Mouse (Mus musculus) CH12.LX (cell line): ENCODE measurements around the gene Zfr2. TPM values are rescaled to one million over a fixed set of nuclear protein-coding genes. Genes with fewer than 3 reads are reported as not detected.

Source experiments
- DNase-seq: peaks from one replicate; pipeline ENCODE4 v3.0.0-alpha.2; 2013; ENCODE audit errors: extremely low read depth
- H3K27ac ChIP-seq: 2 replicates; pipeline ENCODE4 v1.5.1; 2012; ENCODE audit warnings: low read depth, mild to moderate bottlenecking, control low read depth, moderate library complexity; ENCODE audit not compliant: insufficient read depth
- H3K27me3 ChIP-seq: replicated peaks from 2 replicates; pipeline ENCODE3; 2012; ENCODE audit warnings: inconsistent platforms
- H3K36me3 ChIP-seq, 2 experiments: replicated peaks in 1 of 2; 2 replicates each; pipeline versions ENCODE3 to v1.6.1; 2012; ENCODE audit warnings: inconsistent platforms in 1 of 2, low read length in 1 of 2, mild to moderate bottlenecking in 1 of 2, mixed read lengths in 1 of 2, moderate library complexity in 1 of 2; ENCODE audit not compliant: control insufficient read depth in 1 of 2, insufficient read depth in 1 of 2
- H3K4me1 ChIP-seq, 2 experiments: 2 replicates each; pipeline ENCODE4 v1.6.1; 2012; ENCODE audit warnings: inconsistent platforms in 1 of 2, moderate library complexity in 1 of 2; ENCODE audit not compliant: insufficient read depth in 2 of 2, control insufficient read depth in 1 of 2
- H3K4me2 ChIP-seq: 2 replicates; pipeline ENCODE4 v1.6.1; 2012; ENCODE audit warnings: low read depth, mild to moderate bottlenecking, control low read depth; ENCODE audit not compliant: poor library complexity, insufficient read depth, severe bottlenecking
- H3K4me3 ChIP-seq, 3 experiments: fragments of 150-350 bp in 1 of 3; sonication (generic) in 1 of 3; replicated peaks in 1 of 3; 2 replicates each; pipeline versions ENCODE3 to v1.5.1; 2011 to 2012; ENCODE audit warnings: low read depth in 2 of 3, low read length in 2 of 3, mild to moderate bottlenecking in 2 of 3, moderate library complexity in 2 of 3, control low read depth in 1 of 3, improper control_type of control experiment in 1 of 3, inconsistent platforms in 1 of 3, mixed read lengths in 1 of 3; ENCODE audit not compliant: poor library complexity in 1 of 3
- H3K79me2 ChIP-seq: replicated peaks from 2 replicates; pipeline ENCODE4 v1.6.1; 2012; ENCODE audit warnings: mild to moderate bottlenecking, moderate library complexity; ENCODE audit not compliant: control insufficient read depth, poor library complexity, insufficient read depth, severe bottlenecking; ENCODE audit errors: extremely low read depth
- H3K9ac ChIP-seq: 2 replicates; pipeline ENCODE4 v1.6.1; 2012; ENCODE audit warnings: low read depth, mild to moderate bottlenecking, control low read depth, moderate library complexity; ENCODE audit not compliant: insufficient read depth
- H3K9me3 ChIP-seq: replicated peaks from 2 replicates; pipeline ENCODE3; 2012; ENCODE audit warnings: low read length, inconsistent platforms, mixed read lengths
- BHLHE40 ChIP-seq: IDR thresholded peaks from 2 replicates; pipeline ENCODE4 v1.6.1; 2011; ENCODE audit warnings: mild to moderate bottlenecking, low read depth, low read length, improper control_type of control experiment
- CHD1 ChIP-seq: IDR thresholded peaks from 2 replicates; pipeline ENCODE4 v1.6.1; 2012; ENCODE audit warnings: low read depth, low read length, improper control_type of control experiment, inconsistent platforms
- CHD2 ChIP-seq: IDR thresholded peaks from 2 replicates; pipeline ENCODE4 v1.6.1; 2011; ENCODE audit warnings: low read length, improper control_type of control experiment
- CTCF ChIP-seq, 2 experiments: IDR thresholded peaks in 1 of 2; conservative IDR thresholded peaks in 1 of 2; 2 replicates each; pipeline ENCODE4 v1.5.1; 2011 to 2012; ENCODE audit warnings: low read depth in 2 of 2, low read length in 2 of 2, improper control_type of control experiment in 1 of 2, inconsistent platforms in 1 of 2, mild to moderate bottlenecking in 1 of 2, moderate library complexity in 1 of 2
- ELF1 ChIP-seq: IDR thresholded peaks from 2 replicates; pipeline ENCODE4 v1.6.1; 2014; ENCODE audit warnings: low read depth, mild to moderate bottlenecking, inconsistent platforms, low read length, improper control_type of control experiment
- EP300 ChIP-seq: IDR thresholded peaks from 2 replicates; pipeline ENCODE4 v1.6.1; 2011; ENCODE audit warnings: low read length, improper control_type of control experiment
- GABPA ChIP-seq: IDR thresholded peaks from 2 replicates; pipeline ENCODE4 v1.6.1; 2012; ENCODE audit warnings: low read depth, low read length, improper control_type of control experiment, inconsistent platforms; ENCODE audit not compliant: insufficient replicate concordance
- JUN ChIP-seq: IDR thresholded peaks from 2 replicates; pipeline ENCODE4 v1.6.1; 2011; ENCODE audit warnings: low read depth, mild to moderate bottlenecking, low read length, improper control_type of control experiment, moderate library complexity; ENCODE audit not compliant: insufficient read depth
- KAT2A ChIP-seq: IDR thresholded peaks from 2 replicates; pipeline ENCODE4 v1.6.1; 2012; ENCODE audit warnings: low read length, improper control_type of control experiment, inconsistent platforms; ENCODE audit not compliant: insufficient replicate concordance
- MAX ChIP-seq: IDR thresholded peaks from 2 replicates; pipeline ENCODE4 v1.6.1; 2011; ENCODE audit warnings: low read length, improper control_type of control experiment
- MAZ ChIP-seq: IDR thresholded peaks from 2 replicates; pipeline ENCODE4 v1.6.1; 2012; ENCODE audit warnings: low read depth, mild to moderate bottlenecking, inconsistent platforms, low read length, improper control_type of control experiment, moderate library complexity
- MEF2A ChIP-seq: IDR thresholded peaks from 2 replicates; pipeline ENCODE4 v1.6.1; 2014; ENCODE audit warnings: low read depth, mild to moderate bottlenecking, inconsistent platforms, low read length, improper control_type of control experiment, borderline replicate concordance
- MXI1 ChIP-seq: IDR thresholded peaks from 2 replicates; pipeline ENCODE4 v1.6.1; 2011; ENCODE audit warnings: mild to moderate bottlenecking, low read depth, low read length, improper control_type of control experiment
- MYC ChIP-seq: IDR thresholded peaks from 2 replicates; pipeline ENCODE4 v1.6.1; 2011; ENCODE audit warnings: low read depth, mild to moderate bottlenecking, improper control_type of control experiment, low read length
- NELFE ChIP-seq: IDR thresholded peaks from 2 replicates; pipeline ENCODE4 v1.6.1; 2011; ENCODE audit warnings: low read depth, low read length, improper control_type of control experiment
- NRF1 ChIP-seq: IDR thresholded peaks from 2 replicates; pipeline ENCODE4 v1.6.1; 2014; ENCODE audit warnings: low read depth, mild to moderate bottlenecking, inconsistent platforms, low read length, improper control_type of control experiment, moderate library complexity
- PAX5 ChIP-seq: IDR thresholded peaks from 2 replicates; pipeline ENCODE4 v1.6.1; 2012; ENCODE audit warnings: low read length, inconsistent platforms, mixed read lengths
- POLR2A ChIP-seq: IDR thresholded peaks from 2 replicates; pipeline ENCODE4 v1.6.1; 2011; ENCODE audit warnings: low read depth, mild to moderate bottlenecking, improper control_type of control experiment, low read length
- RAD21 ChIP-seq: IDR thresholded peaks from 2 replicates; pipeline ENCODE4 v1.6.1; 2011; ENCODE audit warnings: low read depth, mild to moderate bottlenecking, low read length, improper control_type of control experiment, moderate library complexity
- SIN3A ChIP-seq: IDR thresholded peaks from 2 replicates; pipeline ENCODE4 v1.6.1; 2012; ENCODE audit warnings: low read length, improper control_type of control experiment, inconsistent platforms
- SMC3 ChIP-seq: IDR thresholded peaks from 2 replicates; pipeline ENCODE4 v1.6.1; 2011; ENCODE audit warnings: low read depth, low read length, improper control_type of control experiment
- TBP ChIP-seq: conservative IDR thresholded peaks from 2 replicates; pipeline ENCODE4 v1.6.1; 2011; ENCODE audit warnings: low read depth, low read length, improper control_type of control experiment
- TCF12 ChIP-seq: IDR thresholded peaks from 2 replicates; pipeline ENCODE4 v1.6.1; 2014; ENCODE audit warnings: low read depth, mild to moderate bottlenecking, inconsistent platforms, low read length, improper control_type of control experiment
- UBTF ChIP-seq: IDR thresholded peaks from 2 replicates; pipeline ENCODE4 v1.6.1; 2012; ENCODE audit warnings: low read depth, mild to moderate bottlenecking, inconsistent platforms, low read length, improper control_type of control experiment, moderate library complexity
- USF1 ChIP-seq: IDR thresholded peaks from 2 replicates; pipeline ENCODE4 v1.6.1; 2014; ENCODE audit warnings: low read depth, mild to moderate bottlenecking, inconsistent platforms, low read length, improper control_type of control experiment
- ZC3H11A ChIP-seq: IDR thresholded peaks from 2 replicates; pipeline ENCODE4 v1.6.1; 2012; ENCODE audit warnings: low read depth, mild to moderate bottlenecking, inconsistent platforms, low read length, improper control_type of control experiment
- ZKSCAN1 ChIP-seq: IDR thresholded peaks from 2 replicates; pipeline ENCODE4 v1.6.1; 2012; ENCODE audit warnings: low read depth, inconsistent platforms, low read length, improper control_type of control experiment, borderline replicate concordance
- ZMIZ1 ChIP-seq: IDR thresholded peaks from 2 replicates; pipeline ENCODE4 v1.6.1; 2012; ENCODE audit warnings: low read depth, mild to moderate bottlenecking, inconsistent platforms, low read length, improper control_type of control experiment
- dilution Hi-C: fragments of 300-500 bp; cut with MboI; formaldehyde crosslinking; loops from 2 replicates; pipeline ENCODE4 v1.14.3; 2020; ENCODE audit warnings: low sequenced_read_pairs; ENCODE audit not compliant: extremely low pct_unique_long_range_greater_than_20kb, extremely low pct_ligation_motif_present
- in situ Hi-C: fragments of 300-500 bp; cut with MboI; formaldehyde crosslinking; loops from 3 replicates; pipeline ENCODE4 v1.14.3; 2019; ENCODE audit warnings: low sequenced_read_pairs, low pct_ligation_motif_present, low pct_unique_long_range_greater_than_20kb, mixed read lengths
- polyA plus RNA-seq: library from polyadenylated mRNA; unstranded; fragments of >175 nt; gene quantifications from 2 replicates; pipeline ENCODE4 v1.2.1, GENCODE M21; 2012; ENCODE audit warnings: low read depth; ENCODE audit not compliant: insufficient read length
- total RNA-seq, 2 experiments: library from RNA; depleted of rRNA; stranded (reverse); fragments of 300-350 nt in 1 of 2; fragments of >200 nt in 1 of 2; gene quantifications; 2 replicates each; pipeline ENCODE4 v1.2.3; 2012 to 2014

Zfr2 gene
- total and polyA plus RNA-seq, 3 experiments = 1.0 to 13.5 (median 2.4) TPM

GRCm38 (mm10) chr10:81191342-81191982 lies 41.5 kb upstream of the Zfr2 start:
- TF ChIP-seq ZC3H11A (no peak), JUN (no peak), ZKSCAN1 (no peak), PAX5 (no peak), ZMIZ1 (no peak), SMC3 (no peak), RAD21 (no peak), MXI1 (no peak)
- H3K27ac ChIP-seq = no peak overlapping the region
- H3K36me3 ChIP-seq = peaks cover 27 to 47% of the 10 kb centered on the region in 2 experiments
- peaks cover 3% of the 10 kb centered on the region for H3K27me3 ChIP-seq
- DNase-seq = no peak
- peaks cover 23 to 50% of the 10 kb centered on the region in 2 experiments for H3K4me1 ChIP-seq
- peak overlapping the region; percentile 65 for H3K4me2 ChIP-seq
- no peaks in the 10 kb centered on the region for H3K9me3 ChIP-seq
- dilution Hi-C loops (no loop called here), in situ Hi-C loops (loop anchor here (10.0 kb wide), 1 partner anchor 163 kb away; the partner anchor contains the start of genes Hmg20b and Mfsd12)
- peak overlapping the region; percentile 67 for H3K9ac ChIP-seq
- H3K79me2 ChIP-seq = no peaks in the 10 kb centered on the region
- peak overlapping the region in 1 of 3 experiments; percentile 59 for H3K4me3 ChIP-seq

GRCm38 (mm10) chr10:81192270-81192967 lies 40.5 kb upstream of the Zfr2 start:
- DNase-seq = peak; percentile 80
- H3K36me3 ChIP-seq = peaks cover 18 to 37% of the 10 kb centered on the region in 2 experiments
- in situ Hi-C loops = loop anchor here (10.0 kb wide), 1 partner anchor 162 kb away; the partner anchor contains the start of genes Hmg20b and Mfsd12
- H3K4me1 ChIP-seq = peaks cover 30 to 60% of the 10 kb centered on the region in 2 experiments
- H3K9ac ChIP-seq = peak overlapping the region; percentile 67
- no peaks in the 10 kb centered on the region for H3K79me2 ChIP-seq
- dilution Hi-C loops = no loop called here
- peaks cover 5% of the 10 kb centered on the region for H3K27me3 ChIP-seq
- H3K4me2 ChIP-seq = peak overlapping the region; percentile 67
- no peaks in the 10 kb centered on the region for H3K9me3 ChIP-seq
- H3K27ac ChIP-seq = peak overlapping the region; percentile 88
- H3K4me3 ChIP-seq = peak overlapping the region; percentile 49 to 86 (median 59)
- no peak for TF ChIP-seq ZC3H11A
- TF ChIP-seq SMC3 = no peak
- TF ChIP-seq ELF1 = peak; percentile 92
- no peak for TF ChIP-seq KAT2A
- no peak for TF ChIP-seq MYC
- TF ChIP-seq MAZ = no peak
- TF ChIP-seq POLR2A = peak; percentile 89
- TF ChIP-seq SIN3A = no peak; the same call in 1 of the 2 replicates
- no peak for TF ChIP-seq CHD2
- peak; percentile 90 for TF ChIP-seq NRF1
- no peak for TF ChIP-seq EP300
- no peak for TF ChIP-seq CHD1
- no peak for TF ChIP-seq PAX5
- no peak; the same call in 1 of the 2 replicates for TF ChIP-seq ZMIZ1
- no peak for TF ChIP-seq JUN
- TF ChIP-seq MEF2A = 0 out of 2 replicates have a peak, but pooled peaks have one; percentile 37
- TF ChIP-seq RAD21 = no peak
- 0 out of 2 replicates have a peak, but pooled peaks have one; percentile 14 for TF ChIP-seq BHLHE40
- peak; percentile 53; the same call in 1 of the 2 replicates for TF ChIP-seq TCF12
- peak; percentile 54 for TF ChIP-seq MXI1
- no peak for TF ChIP-seq GABPA
- TF ChIP-seq CTCF (conservative IDR thresholded peaks at IDR 0.05 in 1 of 2, IDR thresholded peaks at IDR 0.05 in 1 of 2; ENCODE audit: low read depth in 2 of 2, low read length in 2 of 2) = 0 out of 4 replicates have a peak, but pooled peaks of 1 of the 2 experiments have one; percentile 6
- no peak for TF ChIP-seq UBTF
- peak; percentile 77; the same call in 1 of the 2 replicates for TF ChIP-seq MAX
- peak; percentile 80; the same call in 1 of the 2 replicates for TF ChIP-seq NELFE
- TF ChIP-seq USF1 = no peak
- TF ChIP-seq TBP = 0 out of 2 replicates have a peak, but pooled peaks have one; percentile 30
